31 mouse cellular contexts compared by ENCODE assay signal in the genomic region with DNA sequence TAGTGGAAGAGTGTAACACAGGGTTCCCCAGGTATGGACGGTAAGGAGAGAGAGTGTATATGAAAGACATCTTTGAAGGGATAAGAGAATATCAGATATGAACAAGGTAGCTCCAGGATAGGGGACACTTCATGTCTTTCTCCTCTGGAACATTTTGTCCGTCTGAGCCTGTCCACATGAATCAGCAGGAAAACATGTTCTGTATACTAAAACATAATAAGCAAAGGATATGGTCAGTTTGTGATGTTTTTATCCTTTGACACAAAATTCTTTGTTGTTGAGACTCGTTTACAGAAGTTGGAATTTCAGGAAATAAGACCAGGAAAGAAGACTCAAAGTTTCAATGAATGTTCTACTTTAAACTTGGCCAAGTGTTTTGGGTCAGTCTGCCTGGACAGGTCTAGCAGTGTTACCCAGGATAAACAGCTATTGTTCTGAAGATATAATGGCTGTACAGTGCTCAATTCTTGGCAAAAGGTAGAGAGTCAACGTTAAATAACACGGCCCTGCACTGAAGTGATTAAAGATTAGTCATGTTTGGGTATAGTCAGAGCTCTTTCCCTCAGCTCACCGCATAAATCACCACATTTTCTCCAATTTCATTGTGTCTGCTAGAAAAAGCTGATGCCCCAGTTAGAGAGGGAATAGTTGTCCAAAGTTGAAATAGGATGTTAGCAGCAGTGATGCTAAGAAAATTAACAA.
DNase-seq lines count a peak whose midpoint lies in the region; ATAC-seq and TF ChIP-seq lines count a peak whose summit lies in the region.
"Had no signal": no experiment of that assay in that cellular context is flagged by ENCODE, and none has a peak within 500 bp of the region (broad histone marks: within the 10 kb centered on the region; RNA-seq: fewer than 3 reads in every experiment).

No protein-coding gene starts in this region.

- no peak for TF ChIP-seq POLR2A in lung, adult 2 months (IDR thresholded peaks at IDR 0.05; ENCODE audit: borderline replicate concordance, extremely low read depth, low read depth, low read length)

- H3K9ac ChIP-seq in lung, postnatal 0 days (replicated peaks; ENCODE audit: low read depth) = no peak overlapping the region
- H3K9ac ChIP-seq: forebrain, embryonic 15.5 days; heart, embryonic 13.5 days; intestine, embryonic 15.5 days; limb, embryonic 15.5 days; liver, embryonic 14.5 days; lung, embryonic 15.5 days; midbrain, embryonic 12.5 days; stomach, embryonic 15.5 days had no signal

- WGBS in lung, postnatal 0 days = 39% methylated on average over 6 of the region's 6 CpGs
- WGBS in lung, adult 2 months = 35% methylated on average over 6 of the region's 6 CpGs

- H3K27me3 ChIP-seq in lung, postnatal 0 days (replicated peaks; ENCODE audit: insufficient read depth, low read length) = no peaks in the 10 kb centered on the region
- H3K27me3 ChIP-seq: forebrain, embryonic 15.5 days; heart, embryonic 13.5 days; intestine, embryonic 15.5 days; limb, embryonic 15.5 days; lung, embryonic 15.5 days; midbrain, embryonic 12.5 days; stomach, embryonic 15.5 days had no signal

- ATAC-seq in lung, postnatal 0 days = peak; percentile 63
- ATAC-seq: activated CD4-positive, CD25-positive, alpha-beta regulatory T cell, adult 4 months; CD4-positive, CD25-positive, alpha-beta regulatory T cell, adult 4 months; forebrain, embryonic 15.5 days; hindbrain, embryonic 16.5 days; intestine, embryonic 15.5 days had no signal

- peak; percentile 21 for DNase-seq in lung, postnatal 0 days (ENCODE audit: low spot score)
- DNase-seq in lung, adult 2 months = no peak
- DNase-seq in 3134 (ENCODE audit: extremely low read depth, insufficient read length, low spot score) (peak; percentile 41), 3T3-L1 (ENCODE audit: low read depth, low spot score) (peak; percentile 92)
- DNase-seq in fibroblast of lung, adult 2 months (ENCODE audit: low read depth) = peak; percentile 59
- DNase-seq in left cerebral cortex, postnatal 10 days (ENCODE audit: extremely low spot score in 1 of 2, low spot score in 2 of 2) = no peak
- DNase-seq: adrenal gland, postnatal 10 days; cerebellum, adult 11 months; cerebellum, adult 9-10 months; cerebellum, postnatal 36 days; heart, adult 2 months; heart, postnatal 10 days; kidney, adult 2 months; kidney, postnatal 36 days; layer of hippocampus, postnatal 36 days; retina, postnatal 1 day; right cerebral cortex, postnatal 14 days had no signal

- no peak for TF ChIP-seq CTCF in lung, postnatal 0 days (IDR thresholded peaks at IDR 0.05)
- TF ChIP-seq CTCF in lung, adult 2 months (IDR thresholded peaks at IDR 0.05; ENCODE audit: insufficient read depth, low read length) = no peak

- no peak overlapping the region for H3K27ac ChIP-seq in lung, postnatal 0 days (ENCODE audit: low read length)
- H3K27ac ChIP-seq: forebrain, embryonic 10.5 days; forebrain, embryonic 15.5 days; heart, adult 2 months; heart, embryonic 13.5 days; hindbrain, embryonic 10.5 days; intestine, embryonic 15.5 days; limb, embryonic 10.5 days; limb, embryonic 15.5 days; liver, embryonic 14.5 days; lung, embryonic 15.5 days; midbrain, embryonic 12.5 days; stomach, embryonic 15.5 days had no signal

- H3K4me1 ChIP-seq in lung, postnatal 0 days (ENCODE audit: insufficient read depth, low read depth, low read length) = no peaks in the 10 kb centered on the region
- H3K4me1 ChIP-seq in lung, adult 2 months (ENCODE audit: control insufficient read depth, insufficient read depth, low read length) = peaks cover 3% of the 10 kb centered on the region; the same call in 1 of the 2 replicates
- H3K4me1 ChIP-seq: forebrain, embryonic 10.5 days; heart, embryonic 13.5 days; hindbrain, embryonic 10.5 days; intestine, embryonic 15.5 days; limb, embryonic 10.5 days; limb, embryonic 15.5 days; midbrain, embryonic 12.5 days; stomach, embryonic 15.5 days had no signal

- no peak overlapping the region for H3K4me3 ChIP-seq in lung, postnatal 0 days (ENCODE audit: low read depth, low read length)
- H3K4me3 ChIP-seq in lung, adult 2 months (replicated peaks; ENCODE audit: extremely low read depth, low read depth, low read length) = no peak overlapping the region
- H3K4me3 ChIP-seq: forebrain, embryonic 10.5 days; forebrain, embryonic 15.5 days; heart, adult 2 months; heart, embryonic 13.5 days; hindbrain, embryonic 10.5 days; intestine, embryonic 15.5 days; limb, embryonic 10.5 days; limb, embryonic 15.5 days; lung, embryonic 15.5 days; midbrain, embryonic 12.5 days; stomach, embryonic 15.5 days had no signal

- no peaks in the 10 kb centered on the region for H3K36me3 ChIP-seq in lung, postnatal 0 days (ENCODE audit: insufficient read depth, low read length)
- H3K36me3 ChIP-seq: forebrain, embryonic 10.5 days; forebrain, embryonic 15.5 days; heart, embryonic 13.5 days; hindbrain, embryonic 10.5 days; intestine, embryonic 15.5 days; limb, embryonic 10.5 days; limb, embryonic 15.5 days; lung, embryonic 15.5 days; midbrain, embryonic 12.5 days; stomach, embryonic 15.5 days had no signal

- no peak overlapping the region for H3K4me2 ChIP-seq in lung, postnatal 0 days (replicated peaks; ENCODE audit: low read depth, low read length)
- H3K4me2 ChIP-seq: forebrain, embryonic 15.5 days; heart, embryonic 13.5 days; intestine, embryonic 15.5 days; limb, embryonic 15.5 days; lung, embryonic 15.5 days; midbrain, embryonic 12.5 days; stomach, embryonic 15.5 days had no signal

- TF ChIP-seq EP300 in lung, postnatal 0 days (IDR thresholded peaks at IDR 0.05) = peak; percentile 95

- H3K9me3 ChIP-seq in lung, postnatal 0 days (ENCODE audit: low read length) = no peaks in the 10 kb centered on the region
- H3K9me3 ChIP-seq: forebrain, embryonic 10.5 days; forebrain, embryonic 15.5 days; heart, embryonic 13.5 days; hindbrain, embryonic 10.5 days; intestine, embryonic 15.5 days; limb, embryonic 10.5 days; limb, embryonic 15.5 days; lung, embryonic 15.5 days; midbrain, embryonic 12.5 days; stomach, embryonic 15.5 days had no signal

- intact Hi-C loops in left cerebral cortex, postnatal 10 days (cut with DNase I) = no loop called here

Comparison
In these comparisons a context has a peak if more than half of its experiments do, and no peak if none do; other contexts are left out.
1. DNase-seq: peak in lung, postnatal 0 days (single experiment), 3134 (single experiment), 3T3-L1 (single experiment) and fibroblast of lung, adult 2 months (single experiment); none in lung, adult 2 months (single experiment) and left cerebral cortex, postnatal 10 days (0 of 2).